Mouse (Mus musculus): ENCODE data around the gene Naif1.

DNA sequence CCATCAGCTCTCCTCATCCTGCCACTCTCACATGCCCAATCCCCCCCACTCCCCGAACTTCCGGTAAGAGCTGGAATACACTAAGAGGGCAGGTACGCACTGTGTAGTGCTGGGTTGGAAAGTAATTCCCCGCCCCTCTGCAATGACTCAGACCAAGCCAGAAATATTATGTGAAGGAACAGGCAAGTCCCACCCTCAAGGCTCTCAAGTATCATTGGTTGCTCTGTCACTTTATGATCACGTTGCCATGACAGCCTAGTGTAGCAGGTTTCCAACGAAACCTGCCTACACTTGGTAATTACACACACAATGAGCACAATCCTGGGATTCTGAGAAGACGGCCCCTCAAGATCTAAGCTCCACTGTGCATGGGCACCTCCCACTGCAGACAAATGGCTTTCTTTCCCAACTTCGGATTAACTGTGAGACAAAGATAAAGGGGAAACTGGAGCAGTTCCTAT lies 22.0 kb upstream of the Naif1 start:
- no peak for TF ChIP-seq CTCF (conservative IDR thresholded peaks at IDR 0.05; ENCODE audit: low read length)
- TF ChIP-seq NANOG (IDR thresholded peaks at IDR 0.05; ENCODE audit: borderline replicate concordance, low read length) = no peak

Measured in E14TG2a.4 (cell line).